Mouse (Mus musculus) myocyte (in vitro differentiated cells): ENCODE data around the gene Ttyh1.

Source experiments
- MAX ChIP-seq: IDR thresholded peaks from one replicate; pipeline ENCODE4 v1.6.1; 2011; ENCODE audit warnings: low read depth, mild to moderate bottlenecking, control low read depth
- POLR2A ChIP-seq: IDR thresholded peaks from one replicate; pipeline ENCODE4 v1.6.1; 2011; ENCODE audit warnings: low read depth, mild to moderate bottlenecking, control low read depth, moderate library complexity; ENCODE audit not compliant: insufficient read length
- TCF12 ChIP-seq: IDR thresholded peaks from one replicate; pipeline ENCODE4 v1.6.1; 2011; ENCODE audit warnings: mild to moderate bottlenecking, control low read depth; ENCODE audit not compliant: poor library complexity, insufficient read depth, severe bottlenecking

DNA sequence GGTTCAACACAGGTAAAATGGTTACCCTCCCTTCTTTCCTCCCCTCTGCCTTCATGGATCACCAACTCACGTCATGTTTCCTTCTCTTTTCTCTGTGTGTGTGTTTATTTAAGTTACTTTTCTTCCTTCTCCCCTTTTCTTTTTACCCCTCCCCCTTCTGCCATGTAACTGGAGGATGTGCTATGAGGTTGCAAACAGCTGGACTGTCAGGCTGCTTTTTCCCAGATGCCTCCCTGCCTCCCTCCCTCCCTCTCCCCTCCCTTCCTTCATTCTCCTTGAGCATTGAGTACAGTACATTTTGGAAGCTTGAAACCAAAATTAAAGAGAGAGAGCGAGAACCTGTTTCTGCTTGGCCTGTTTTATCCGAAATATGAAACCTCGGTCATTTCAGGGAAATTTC lies 28.6 kb downstream of the Ttyh1 start:
- TF ChIP-seq POLR2A = no peak
- no peak for TF ChIP-seq MAX
- no peak for TF ChIP-seq TCF12
